Mouse (Mus musculus) embryonic facial prominence, embryonic 14.5 days (tissue): Measurements from ENCODE around the gene Prtn3. TPM values are rescaled to one million over a fixed set of nuclear protein-coding genes. Genes with fewer than 3 reads are reported as not detected.

Experiments
- ATAC-seq: fragments of 200-750 bp; cut with Nextera tagmentation; 2 replicates; pipeline ENCODE4 v1.8.0; 2017; ENCODE audit warnings: low read depth, moderate number of reproducible peaks, moderate TSS enrichment
- DNase-seq: peaks from one replicate; pipeline ENCODE4 v3.0.0-alpha.2; 2015; ENCODE audit warnings: low spot score
- H3K27ac ChIP-seq: fragments of 300-500 bp; sonication (generic); replicated peaks from 2 replicates; pipeline ENCODE4 v1.5.1; 2014; ENCODE audit warnings: low read depth, mild to moderate bottlenecking, low read length, moderate library complexity
- H3K27me3 ChIP-seq: fragments of 300-500 bp; sonication (generic); replicated peaks from 2 replicates; pipeline ENCODE4 v1.6.1; 2014; ENCODE audit warnings: low read length; ENCODE audit not compliant: control insufficient read depth, insufficient read depth
- H3K36me3 ChIP-seq: fragments of 300-500 bp; sonication (generic); 2 replicates; pipeline ENCODE4 v1.6.1; 2014; ENCODE audit warnings: low read length, mixed read lengths; ENCODE audit not compliant: control insufficient read depth, insufficient read depth
- H3K4me1 ChIP-seq: fragments of 300-500 bp; sonication (generic); 2 replicates; pipeline ENCODE4 v1.6.1; 2014; ENCODE audit warnings: antibody characterized with exemption, low read length; ENCODE audit not compliant: control insufficient read depth, insufficient read depth
- H3K4me2 ChIP-seq: fragments of 300-500 bp; sonication (generic); 2 replicates; pipeline ENCODE4 v1.6.1; 2014; ENCODE audit warnings: low read depth, mild to moderate bottlenecking, low read length, moderate library complexity, mixed read lengths
- H3K4me3 ChIP-seq: fragments of 300-500 bp; sonication (generic); 2 replicates; pipeline ENCODE4 v1.5.1; 2014; ENCODE audit warnings: low read depth, mild to moderate bottlenecking, low read length
- H3K9ac ChIP-seq: fragments of 300-500 bp; sonication (generic); 2 replicates; pipeline ENCODE4 v1.6.1; 2014; ENCODE audit warnings: low read depth, mild to moderate bottlenecking, low read length, moderate library complexity, mixed read lengths
- H3K9me3 ChIP-seq: fragments of 300-500 bp; sonication (generic); 2 replicates; pipeline ENCODE4 v1.6.1; 2016; ENCODE audit warnings: low read length; ENCODE audit not compliant: control insufficient read depth
- WGBS: fragments of 180-500 bp; shearing (Covaris S2); extraction: QIAGEN DNeasy Blood & Tissue Kit; methylation state at CpG from one replicate; pipeline ENCODE4 v1.1.7; 2014; 5-methylcytosine and 5-hydroxymethylcytosine counted together
- polyA plus RNA-seq: library from polyadenylated mRNA; unstranded; fragments of >200 nt; fragmentation: Nextera tagmentation; extraction: Ambion mirVana; gene quantifications from 2 replicates; pipeline ENCODE4 v1.2.1, GENCODE M21; 2014

Prtn3 gene
- polyA plus RNA-seq, 1 experiment from 2014 or later = 4.1 TPM

DNA sequence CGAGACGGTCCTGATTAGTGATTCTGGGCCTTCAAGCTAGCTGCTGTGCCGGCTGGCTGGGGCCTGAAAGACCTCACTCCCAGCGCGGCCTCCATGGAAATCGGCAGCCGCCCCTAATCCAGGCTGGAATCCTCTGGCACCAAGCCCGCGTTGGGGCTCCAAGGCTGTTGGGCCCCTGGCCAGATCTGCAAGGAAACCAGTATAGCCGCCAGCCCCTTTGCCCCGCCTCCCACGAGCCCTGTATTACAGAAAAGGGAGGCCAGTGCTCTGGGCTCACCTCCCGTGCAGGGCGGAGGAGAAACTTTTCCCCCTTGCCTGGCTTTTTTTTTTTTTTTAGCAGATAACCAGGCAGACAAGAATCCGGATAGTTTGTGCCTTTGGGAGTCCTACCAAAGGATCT is 20.9 kb upstream of the Prtn3 start:
- H3K4me3 ChIP-seq = peak overlapping the region; percentile 96
- no peaks in the 10 kb centered on the region for H3K9me3 ChIP-seq
- no peaks in the 10 kb centered on the region for H3K27me3 ChIP-seq
- peaks cover 44% of the 10 kb centered on the region for H3K4me1 ChIP-seq
- peak; percentile 98 for DNase-seq
- H3K4me2 ChIP-seq = peak overlapping the region; percentile 99
- peak; percentile 68 for ATAC-seq
- H3K36me3 ChIP-seq = peaks cover 23% of the 10 kb centered on the region
- H3K9ac ChIP-seq = peak overlapping the region; percentile 78
- WGBS = 2% methylated on average over 15 of the region's 15 CpGs
- H3K27ac ChIP-seq = peak overlapping the region; percentile 100

DNA sequence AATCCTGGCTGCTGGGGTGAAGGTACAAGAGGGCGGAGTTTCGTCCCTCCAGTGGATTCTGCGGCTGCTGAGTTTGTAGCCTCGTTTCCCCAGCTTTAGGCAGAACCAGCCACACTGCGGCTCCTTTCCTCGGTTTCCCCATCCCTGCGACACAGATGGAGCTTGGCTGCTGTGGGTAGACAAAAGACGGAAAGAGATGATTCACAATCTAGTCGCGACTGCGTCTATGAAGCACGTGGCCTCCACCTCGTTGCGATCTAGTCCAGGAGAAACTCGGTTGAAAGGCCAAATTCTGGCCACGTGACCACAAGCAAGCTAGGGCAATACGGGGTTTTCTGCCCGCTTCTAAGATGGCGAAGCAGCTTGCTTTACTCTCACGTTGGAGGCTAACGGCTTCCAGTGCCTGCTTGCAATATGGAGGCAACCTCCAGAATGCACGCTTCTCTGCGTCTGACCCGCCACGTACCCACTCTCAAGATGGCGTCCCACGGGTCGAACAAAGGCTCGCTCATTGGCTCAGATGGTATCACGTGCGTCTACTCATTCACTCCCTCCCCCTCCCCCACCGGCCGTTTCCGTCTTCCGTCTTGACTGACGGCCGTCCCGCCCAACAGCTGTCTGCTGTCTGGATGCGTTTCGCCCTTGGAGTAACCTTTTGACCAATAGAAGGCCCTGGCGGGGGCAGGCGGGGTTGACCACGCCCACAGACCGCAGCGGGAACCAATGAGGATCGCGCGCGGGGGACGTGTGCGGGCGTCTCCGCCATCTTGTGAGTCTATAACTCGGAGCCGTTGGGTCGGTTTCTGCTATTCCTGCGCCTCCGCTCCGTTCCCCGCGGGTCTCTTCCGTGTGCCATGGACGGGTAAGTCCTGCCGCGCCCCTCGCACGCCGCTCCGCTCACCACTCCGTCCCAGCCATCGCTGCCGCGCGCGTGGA is 20.1 kb upstream of the Prtn3 start, which contains the start of gene Ptbp1:
Ptbp1 (plus strand) TSS at position 568 of the 936 bp plus-strand sequence.
- peak within 1 kb of the TSS; percentile 99 for H3K4me2 ChIP-seq
- H3K27ac ChIP-seq = peak within 1 kb of the TSS; percentile 100
- no peaks in the 10 kb centered on the region for H3K27me3 ChIP-seq
- peaks cover 48% of the 10 kb centered on the region for H3K4me1 ChIP-seq
- H3K9me3 ChIP-seq = no peaks in the 10 kb centered on the region
- WGBS = under 1% methylated on average over 67 of the region's 75 CpGs
- ATAC-seq = peak; percentile 90
- DNase-seq = peak; percentile 100
- peak within 1 kb of the TSS; percentile 96 for H3K4me3 ChIP-seq
- H3K9ac ChIP-seq = peak within 1 kb of the TSS; percentile 99
- peaks cover 31% of the 10 kb centered on the region for H3K36me3 ChIP-seq

DNA sequence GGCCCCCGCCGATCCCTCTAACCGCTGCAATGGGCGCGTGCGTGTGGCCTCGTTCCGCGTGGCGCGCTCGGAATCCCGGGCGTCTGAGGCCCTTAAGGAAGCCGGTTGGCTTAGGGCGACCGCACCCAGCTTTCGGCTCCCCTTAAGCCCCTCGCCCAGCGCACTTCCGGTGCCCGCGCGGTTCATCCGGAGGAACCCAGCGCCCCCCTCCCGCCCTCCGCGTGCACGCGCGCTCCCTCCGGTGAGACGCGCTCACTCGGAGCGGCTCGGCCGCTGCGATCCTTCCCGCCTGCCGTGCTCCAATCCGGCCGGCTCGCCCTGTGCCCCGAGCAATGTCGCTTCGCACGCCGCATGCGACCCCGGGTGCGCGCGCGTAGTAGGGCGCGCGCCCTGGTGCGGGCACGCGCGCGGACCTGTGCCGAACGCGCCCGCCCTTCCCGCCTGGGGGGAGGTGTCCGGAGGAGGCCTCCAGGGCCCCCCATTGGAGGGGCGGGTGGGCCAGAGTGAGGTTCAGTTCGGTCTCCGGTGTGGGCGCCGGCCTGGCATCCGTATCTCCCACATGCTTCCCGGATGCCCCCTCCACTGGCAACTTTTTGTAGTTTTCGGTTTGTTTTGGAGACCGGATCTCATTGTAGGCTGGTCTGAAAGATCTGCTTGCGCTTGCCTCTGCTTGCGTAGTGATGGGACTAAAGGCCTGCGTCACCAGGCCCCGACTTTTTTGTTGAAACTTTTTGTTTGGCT is 19.3 kb upstream of the Prtn3 start:
- H3K27me3 ChIP-seq = no peaks in the 10 kb centered on the region
- peak; percentile 87 for DNase-seq
- no peaks in the 10 kb centered on the region for H3K9me3 ChIP-seq
- H3K9ac ChIP-seq = peak overlapping the region; percentile 99
- peak overlapping the region; percentile 100 for H3K27ac ChIP-seq
- H3K36me3 ChIP-seq = peaks cover 39% of the 10 kb centered on the region
- peak overlapping the region; percentile 96 for H3K4me3 ChIP-seq
- peak; percentile 30 for ATAC-seq
- peaks cover 48% of the 10 kb centered on the region for H3K4me1 ChIP-seq
- H3K4me2 ChIP-seq = peak overlapping the region; percentile 99
- 0% methylated on average over 27 of the region's 83 CpGs for WGBS

DNA sequence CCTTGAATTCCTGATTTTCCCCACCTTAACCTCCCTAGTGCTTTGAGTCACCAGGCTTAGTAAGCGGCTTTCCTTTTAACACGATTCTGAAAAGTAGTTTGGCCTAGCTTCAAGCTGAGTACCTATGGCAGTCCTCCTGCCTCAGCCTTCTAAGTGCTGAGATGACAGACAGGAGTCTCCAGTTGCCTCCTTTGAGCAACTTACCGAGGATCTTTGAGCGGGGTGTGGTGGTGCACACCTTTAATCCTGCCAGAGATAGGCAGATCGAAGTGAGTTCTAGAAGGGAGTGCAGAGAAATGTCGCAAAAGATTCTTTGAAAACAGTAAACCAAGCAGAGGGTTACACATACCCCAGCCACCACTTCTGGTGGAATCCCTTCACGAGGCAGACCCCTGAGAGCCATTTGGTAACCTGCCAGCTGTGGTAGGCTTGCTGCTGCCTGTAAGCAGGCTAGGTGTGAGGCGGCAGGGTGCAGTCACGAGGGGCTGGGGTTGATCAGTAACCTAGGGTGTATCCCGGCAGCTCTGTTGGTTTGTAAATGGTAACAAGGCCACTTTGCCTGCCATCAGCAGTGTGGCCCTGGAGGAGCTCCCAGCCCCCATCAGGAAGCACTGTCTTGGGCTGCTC is 18.6 kb upstream of the Prtn3 start:
- H3K4me3 ChIP-seq = peak overlapping the region; percentile 96
- peak overlapping the region; percentile 99 for H3K4me2 ChIP-seq
- peak overlapping the region; percentile 99 for H3K9ac ChIP-seq
- peak; percentile 59 for DNase-seq
- H3K4me1 ChIP-seq = peaks cover 48% of the 10 kb centered on the region
- H3K9me3 ChIP-seq = no peaks in the 10 kb centered on the region
- peak overlapping the region; percentile 100 for H3K27ac ChIP-seq
- H3K27me3 ChIP-seq = no peaks in the 10 kb centered on the region
- WGBS = 2% methylated on average over 8 of the region's 10 CpGs
- ATAC-seq = no peak
- peaks cover 46% of the 10 kb centered on the region for H3K36me3 ChIP-seq

DNA sequence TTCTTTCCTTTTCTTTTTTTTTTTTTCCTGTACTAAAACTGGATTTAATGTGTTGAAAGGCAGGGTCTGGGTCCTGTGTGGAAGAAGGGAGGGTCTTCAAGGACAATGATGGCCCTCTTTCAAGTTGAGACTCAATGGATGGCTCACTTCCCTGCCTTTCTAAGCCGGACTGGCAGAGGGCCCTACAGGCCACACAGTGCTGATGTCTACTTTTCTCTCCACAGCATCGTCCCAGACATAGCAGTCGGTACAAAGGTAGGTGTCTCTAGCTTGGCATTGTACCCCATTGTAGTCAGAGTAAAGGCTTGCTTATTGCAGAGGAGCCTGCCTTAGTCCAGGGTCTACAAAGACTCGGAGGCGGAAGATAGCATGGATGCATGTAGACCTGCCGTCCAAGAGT is 18.0 kb upstream of the Prtn3 start:
- Histone ChIP-seq H3K36me3 (peaks cover 52% of the 10 kb centered on the region), H3K4me2 (peak overlapping the region; percentile 99), H3K27me3 (no peaks in the 10 kb centered on the region), H3K4me3 (peak overlapping the region; percentile 96), H3K9ac (peak overlapping the region; percentile 99), H3K4me1 (peaks cover 46% of the 10 kb centered on the region), H3K9me3 (no peaks in the 10 kb centered on the region), H3K27ac (peak overlapping the region; percentile 100; the same call in 1 of the 2 replicates)
- 30% methylated on average over 6 of the region's 6 CpGs for WGBS
- ATAC-seq (no peak), DNase-seq (no peak)

DNA sequence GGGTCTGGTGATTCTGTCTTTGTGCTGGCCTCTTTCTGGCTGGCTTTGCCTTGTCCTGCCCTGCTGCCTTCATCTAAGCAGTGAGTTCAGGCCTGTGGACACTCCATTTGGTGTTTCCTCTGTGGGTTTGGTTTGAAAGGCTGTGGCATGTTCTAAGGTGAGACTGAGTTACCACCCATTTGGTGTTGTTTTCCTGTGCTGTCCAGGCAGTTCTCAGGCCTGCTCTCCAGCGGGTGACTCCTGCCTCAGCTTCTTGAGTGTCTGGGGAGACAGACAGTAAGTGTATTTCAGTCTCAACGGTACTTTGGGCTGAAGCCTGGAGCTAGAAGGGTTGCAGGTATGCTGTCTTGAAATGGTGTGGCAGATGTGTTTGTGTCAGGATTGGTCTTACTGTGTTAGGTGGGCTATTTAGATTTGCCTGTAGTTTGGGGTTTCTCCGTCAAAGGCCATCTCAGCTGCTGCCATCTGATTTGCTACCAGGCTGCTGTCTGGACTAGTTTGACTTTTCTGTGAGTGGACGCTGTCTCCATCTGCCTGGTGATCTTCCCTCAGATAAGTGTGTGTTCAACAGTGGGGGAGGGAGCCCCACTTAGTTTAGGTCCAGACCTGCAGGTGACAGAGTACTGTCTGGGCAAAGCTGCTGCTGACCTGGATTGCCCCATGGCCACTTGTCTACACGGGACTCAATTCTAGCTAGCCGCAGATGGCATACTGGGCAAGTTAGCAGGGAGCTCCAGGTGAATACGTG is 17.4 kb upstream of the Prtn3 start:
- Histone ChIP-seq H3K27me3 (no peaks in the 10 kb centered on the region), H3K4me3 (peak overlapping the region; percentile 96), H3K9ac (peak overlapping the region; percentile 99), H3K9me3 (no peaks in the 10 kb centered on the region), H3K4me2 (peak overlapping the region; percentile 99), H3K36me3 (peaks cover 58% of the 10 kb centered on the region), H3K27ac (peak overlapping the region; percentile 100), H3K4me1 (peaks cover 40% of the 10 kb centered on the region)
- ATAC-seq (no peak), DNase-seq (no peak)
- 32% methylated on average over 7 of the region's 7 CpGs for WGBS

DNA sequence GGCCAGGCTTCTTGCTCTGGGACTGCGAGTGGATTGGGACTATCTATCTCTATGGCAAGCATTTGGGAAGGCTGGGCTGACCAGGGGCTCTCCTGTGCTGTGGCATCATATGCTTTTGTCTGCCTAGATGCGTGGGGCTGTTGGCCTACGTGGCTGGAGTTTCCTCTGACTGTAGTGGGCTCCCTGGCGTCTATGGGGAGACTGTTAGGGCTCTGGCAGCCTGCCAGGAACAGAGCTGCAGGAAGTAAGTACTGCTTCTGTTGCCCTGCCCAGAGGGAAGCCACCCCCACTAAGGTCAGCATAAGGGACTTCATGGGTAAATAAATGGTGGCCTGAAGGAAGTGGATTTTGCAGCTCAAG is 16.8 kb upstream of the Prtn3 start:
- Histone ChIP-seq H3K36me3 (peaks cover 64% of the 10 kb centered on the region), H3K27me3 (no peaks in the 10 kb centered on the region), H3K4me3 (peak overlapping the region; percentile 96), H3K9ac (peak overlapping the region; percentile 99), H3K27ac (peak overlapping the region; percentile 100), H3K4me1 (peaks cover 34% of the 10 kb centered on the region), H3K9me3 (no peaks in the 10 kb centered on the region), H3K4me2 (peak overlapping the region; percentile 99)
- ATAC-seq (no peak), DNase-seq (peak; percentile 85)
- 22% methylated on average over 4 of the region's 4 CpGs for WGBS

DNA sequence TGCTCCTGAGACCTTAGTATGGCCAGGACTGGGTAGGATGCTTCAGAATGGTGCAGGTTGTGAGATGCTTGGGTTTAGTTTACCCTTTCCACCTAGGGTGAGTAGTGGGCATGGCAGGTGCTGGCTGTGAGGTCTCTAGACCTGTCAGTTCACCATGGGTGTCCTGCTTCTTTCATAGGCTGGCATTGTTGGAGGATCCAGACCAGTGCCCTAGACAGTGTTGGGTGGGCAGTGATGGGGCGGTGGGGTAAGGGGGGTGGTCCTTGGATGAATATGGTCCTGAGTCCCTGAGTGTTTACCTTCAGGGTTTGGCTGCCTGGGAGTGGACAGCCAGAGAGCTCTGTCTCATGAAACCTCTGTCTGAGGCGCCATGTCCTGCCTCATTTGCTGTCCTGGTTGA is 16.4 kb upstream of the Prtn3 start:
- H3K4me2 ChIP-seq = peak overlapping the region; percentile 99
- no peaks in the 10 kb centered on the region for H3K9me3 ChIP-seq
- ATAC-seq (no peak), DNase-seq (no peak)
- H3K27ac ChIP-seq = 0 out of 2 replicates have a peak overlapping the region, but pooled peaks have one; percentile 7
- 85% methylated on average over 2 of the region's 2 CpGs for WGBS
- peaks cover 68% of the 10 kb centered on the region for H3K36me3 ChIP-seq
- no peaks in the 10 kb centered on the region for H3K27me3 ChIP-seq
- H3K4me3 ChIP-seq = peak overlapping the region; percentile 96
- H3K4me1 ChIP-seq = peaks cover 29% of the 10 kb centered on the region
- peak overlapping the region; percentile 99 for H3K9ac ChIP-seq
